Mouse (Mus musculus) heart, adult 11 months (tissue): ENCODE measurements around the gene Nat8f5.
"Not testable (repeated sequence)": the region's sequence is repeated elsewhere in the genome, so short reads cannot be mapped to it uniquely, and the experiment has no call there.

Source experiments
- DNase-seq: peaks from one replicate; pipeline ENCODE4 v3.0.0; 2022

The Nat8f5 gene

GRCm38 (mm10) chr6:85835104-85835503 is 14.3 kb upstream of the Nat8f5 start:
- not testable (repeated sequence) for DNase-seq

DNA sequence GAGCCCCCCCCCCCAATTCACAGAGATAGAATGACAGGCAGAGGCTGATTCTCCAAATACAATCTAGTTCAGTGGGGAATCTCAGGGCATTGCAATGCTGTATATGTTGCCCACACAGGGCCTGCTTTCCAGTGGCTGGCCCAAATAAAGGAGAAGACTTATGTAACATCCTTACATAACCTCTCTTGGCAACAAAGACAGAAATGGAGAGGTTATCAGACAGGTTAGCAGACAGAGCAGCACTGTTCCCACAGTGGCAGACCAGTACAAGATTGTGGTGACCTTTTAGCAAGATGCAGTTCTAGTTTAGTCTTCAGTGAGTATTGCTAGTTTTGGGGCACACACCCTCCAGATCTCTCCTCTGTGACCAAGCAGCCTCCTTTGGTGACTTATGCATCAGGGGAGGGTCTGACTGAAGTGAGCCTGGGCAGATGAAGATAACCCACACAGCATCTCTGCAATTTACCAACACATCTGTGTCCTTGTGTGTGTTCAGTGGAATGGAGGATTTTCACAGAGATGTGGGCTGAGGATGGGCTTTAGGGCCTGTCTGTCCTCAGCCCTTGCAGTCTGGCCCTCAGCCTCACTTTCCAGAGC is 13.8 kb upstream of the Nat8f5 start:
- peak; percentile 93 for DNase-seq

DNA sequence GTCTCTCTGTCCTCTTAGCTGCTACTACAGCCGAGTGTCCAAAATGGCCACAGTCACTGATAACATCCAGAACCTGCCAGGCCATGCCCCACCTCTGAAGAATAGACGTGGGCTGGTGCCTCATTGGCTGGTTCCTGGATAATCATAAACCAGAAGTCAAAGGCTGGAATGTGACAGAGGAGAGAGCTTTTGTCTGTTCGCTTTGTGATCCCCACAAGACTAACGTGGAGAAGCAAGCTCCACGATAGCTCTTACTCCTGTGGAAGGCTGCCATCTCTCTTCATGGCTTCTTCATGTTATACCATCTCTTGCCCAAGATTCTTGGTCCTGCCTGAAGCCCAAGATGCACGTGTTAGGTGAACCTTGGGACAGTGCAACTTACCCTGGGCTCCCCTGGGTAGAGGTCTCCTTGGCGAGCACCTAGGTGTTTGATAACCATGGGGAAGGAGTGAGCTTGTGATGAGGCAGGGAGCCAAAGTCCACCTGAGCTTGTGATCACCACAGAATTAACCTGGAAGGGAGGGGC is 11.1 kb upstream of the Nat8f5 start, which contains the start of gene Nat8:
Gene Nat8, minus strand, starts transcription at position 287 of the 526 bp plus-strand sequence.
- DNase-seq, result peak; percentile 68

- peak; percentile 64 for DNase-seq
These were observed 8.7 kb upstream of the Nat8f5 start for GRCm38 (mm10) chr6:85829462-85829861.

GRCm38 (mm10) chr6:85825886-85826285 is 5.1 kb upstream of the Nat8f5 start:
- DNase-seq, result peak; percentile 37

DNA sequence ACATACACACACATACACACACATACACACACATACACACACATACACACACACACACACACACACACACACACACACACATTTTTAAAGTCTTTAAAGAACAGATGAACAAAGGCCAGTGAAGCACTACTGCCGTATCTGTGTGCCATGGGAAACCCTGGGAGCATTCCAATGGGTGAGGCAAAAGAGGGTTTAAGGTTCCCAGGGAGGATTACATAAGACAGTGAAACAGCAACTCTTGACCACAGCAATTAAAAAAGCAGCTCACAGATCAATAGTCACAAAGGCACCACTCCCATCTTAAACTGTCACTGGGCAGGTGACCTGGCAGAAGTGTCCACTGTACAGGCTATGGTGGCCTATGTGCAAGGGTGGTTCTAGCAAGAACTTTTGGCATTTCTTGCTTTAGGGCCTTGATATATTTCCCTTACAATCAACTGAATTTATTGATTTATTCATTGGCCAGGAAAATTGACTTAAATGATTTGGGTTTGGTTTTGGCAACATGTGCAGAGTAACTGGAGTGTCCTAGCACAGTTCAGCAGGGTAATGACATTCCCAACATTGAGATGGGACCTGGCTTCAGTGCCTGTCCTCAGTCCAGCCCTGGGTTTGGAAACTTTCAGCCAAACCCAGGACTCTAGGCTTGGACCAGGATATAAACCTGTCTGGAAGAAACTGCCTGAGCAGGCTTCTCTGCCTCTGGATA is 2.8 kb upstream of the Nat8f5 start:
- peak; percentile 49 for DNase-seq

DNA sequence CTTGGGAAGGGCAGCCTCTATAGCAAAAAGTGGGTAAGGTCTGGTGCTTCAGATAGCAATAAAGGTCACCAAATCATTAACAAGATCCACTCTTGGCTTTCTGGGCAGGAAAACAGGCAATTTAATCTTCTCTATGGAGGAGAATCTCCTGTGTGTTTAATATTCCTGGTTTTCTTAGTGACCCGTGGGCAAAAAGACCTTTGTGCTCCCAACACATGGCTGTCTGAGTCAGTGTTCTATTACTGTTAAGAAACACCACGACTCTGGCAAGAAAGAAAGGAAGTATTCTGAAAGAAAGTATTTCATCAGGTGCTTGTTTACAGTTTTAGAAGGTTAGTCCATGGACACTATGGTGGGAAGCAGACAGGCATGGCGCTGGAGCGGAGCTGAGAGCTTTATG is 1.5 kb upstream of the Nat8f5 start:
- peak; percentile 33 for DNase-seq

DNA sequence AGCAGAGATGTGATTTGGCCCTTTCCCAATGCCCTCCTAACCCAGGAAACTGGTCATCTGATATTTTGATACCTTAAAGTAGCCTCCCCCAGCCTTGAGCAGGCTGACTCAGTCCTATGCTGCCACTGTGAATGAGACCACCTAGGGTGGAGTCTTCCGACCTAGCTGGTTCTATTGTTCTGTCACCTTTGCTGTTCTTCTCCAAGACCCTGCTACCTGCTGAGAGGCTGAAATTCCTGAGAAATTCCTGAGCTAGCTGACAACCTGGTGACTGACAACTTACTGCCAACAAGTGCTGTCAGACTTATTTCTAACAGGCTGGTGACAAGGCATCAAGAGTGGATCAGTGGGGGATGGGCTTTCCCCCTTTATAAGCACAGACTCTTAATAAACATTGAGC is 2.4 kb downstream of the Nat8f5 start:
- peak; percentile 66 for DNase-seq

GRCm38 (mm10) chr6:85813339-85813738 is 7.4 kb downstream of the Nat8f5 start:
- no peak for DNase-seq

DNA sequence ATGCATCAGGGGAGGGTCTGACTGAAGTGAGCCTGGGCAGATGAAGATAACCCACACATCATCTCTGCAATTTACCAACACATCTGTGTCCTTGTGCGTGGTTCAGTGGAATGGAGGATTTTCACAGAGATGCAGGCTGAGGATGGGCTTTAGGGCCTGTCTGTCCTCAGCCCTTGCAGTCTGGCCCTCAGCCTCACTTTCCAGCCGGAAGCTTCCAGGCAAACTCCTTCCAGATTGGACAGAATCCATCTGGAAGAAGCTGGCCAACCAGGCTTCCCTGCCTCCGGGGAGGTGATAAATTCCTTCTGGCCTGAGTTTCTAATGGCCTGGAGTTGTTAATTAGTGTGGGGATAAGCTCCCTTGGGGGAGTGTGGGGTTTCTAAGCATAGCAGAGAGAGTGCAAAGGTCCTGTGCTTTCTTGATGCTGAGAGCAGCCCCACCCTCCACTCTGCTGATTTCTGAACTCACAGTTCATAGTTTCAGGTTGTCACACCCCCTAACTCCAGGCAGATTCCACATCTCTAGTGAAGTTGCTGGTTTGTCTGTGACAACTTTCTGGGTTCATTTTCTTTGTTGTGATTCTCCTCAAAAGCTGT is 9.7 kb downstream of the Nat8f5 start:
- DNase-seq, result peak; percentile 91

DNA sequence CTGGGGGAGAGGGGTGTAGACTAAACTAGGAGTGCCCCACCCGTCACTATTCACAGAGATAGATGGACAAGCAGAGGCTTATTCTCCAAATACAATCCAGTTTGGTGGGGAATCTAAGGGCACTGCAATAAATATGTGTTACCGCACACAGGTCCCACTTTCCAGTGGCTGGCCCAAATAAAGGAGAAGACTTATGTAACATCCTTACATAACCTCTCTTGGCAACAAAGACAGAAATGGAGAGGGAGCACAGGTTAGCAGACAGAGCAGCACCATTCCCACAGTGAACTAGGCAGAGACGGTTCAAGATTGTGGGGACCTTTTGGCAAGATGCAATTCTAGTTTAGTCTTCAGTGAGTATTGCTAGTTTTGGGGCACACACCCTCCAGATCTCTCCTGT is 10.3 kb downstream of the Nat8f5 start:
- not testable (repeated sequence) for DNase-seq

GRCm38 (mm10) chr6:85809784-85810183 is 11.0 kb downstream of the Nat8f5 start:
- DNase-seq, result not testable (repeated sequence)

GRCm38 (mm10) chr6:85803180-85803579 is 17.6 kb downstream of the Nat8f5 start:
- peak; percentile 95 for DNase-seq
